Mouse (Mus musculus): ENCODE data around the gene Ocrl. TPM values are rescaled to one million over a fixed set of nuclear protein-coding genes. Genes with fewer than 3 reads are reported as not detected.

The Ocrl gene
- polyA plus RNA-seq, 1 experiment from 2014 or later, result 21.0 TPM

- 30% methylated on average over 2 of the region's 2 CpGs for WGBS
- Histone ChIP-seq H3K9ac (replicated peaks; ENCODE audit: low read length) (no peak overlapping the region), H3K27me3 (ENCODE audit: control insufficient read depth, insufficient read depth, low read length) (no peaks in the 10 kb centered on the region), H3K4me1 (ENCODE audit: control insufficient read depth, insufficient read depth, low read length) (no peaks in the 10 kb centered on the region), H3K9me3 (replicated peaks; ENCODE audit: control insufficient read depth, low read length) (no peaks in the 10 kb centered on the region), H3K27ac (replicated peaks; ENCODE audit: low read depth, low read length) (no peak overlapping the region), H3K4me3 (ENCODE audit: low read depth, low read length) (no peak overlapping the region), H3K4me2 (ENCODE audit: low read depth, low read length) (no peak overlapping the region), H3K36me3 (replicated peaks; ENCODE audit: control insufficient read depth, insufficient read depth, low read depth, low read length) (no peaks in the 10 kb centered on the region)
- DNase-seq (ENCODE audit: low spot score), result peak; percentile 19
- ATAC-seq (replicated peaks; ENCODE audit: insufficient number of reproducible peaks, low FRiP score, low TSS enrichment, low read depth), result no peak
Observed at GRCm38 (mm10) chrX:47937740-47938139, 25.6 kb downstream of the Ocrl start.

DNA sequence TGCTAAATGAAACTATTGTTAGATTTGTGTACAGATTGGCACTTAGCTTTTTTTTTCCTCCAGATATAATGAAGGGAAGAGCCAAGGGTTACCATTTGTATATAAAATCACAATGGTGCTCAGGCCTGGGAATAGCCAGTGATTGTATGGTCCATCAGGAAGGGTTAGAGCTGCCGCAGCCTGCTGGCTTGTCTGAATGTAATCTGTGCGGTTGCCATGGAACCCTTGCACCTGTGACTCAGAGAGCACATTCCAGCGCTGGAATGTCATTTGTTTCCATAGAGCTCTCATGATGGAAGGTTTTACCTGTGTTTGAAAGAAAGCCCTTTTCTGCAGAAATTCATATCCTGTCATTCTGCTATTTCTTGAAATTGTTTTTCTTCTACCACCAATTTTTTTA, 37.5 kb downstream of the Ocrl start:
- Histone ChIP-seq H3K9me3 (replicated peaks; ENCODE audit: control insufficient read depth, low read length) (no peaks in the 10 kb centered on the region), H3K4me2 (ENCODE audit: low read depth, low read length) (no peak overlapping the region), H3K27ac (replicated peaks; ENCODE audit: low read depth, low read length) (no peak overlapping the region), H3K9ac (replicated peaks; ENCODE audit: low read length) (no peak overlapping the region), H3K4me1 (ENCODE audit: control insufficient read depth, insufficient read depth, low read length) (no peaks in the 10 kb centered on the region), H3K4me3 (ENCODE audit: low read depth, low read length) (no peak overlapping the region), H3K36me3 (replicated peaks; ENCODE audit: control insufficient read depth, insufficient read depth, low read depth, low read length) (no peaks in the 10 kb centered on the region; the same call in 1 of the 2 replicates), H3K27me3 (ENCODE audit: control insufficient read depth, insufficient read depth, low read length) (no peaks in the 10 kb centered on the region)
- peak; percentile 40 for DNase-seq (ENCODE audit: low spot score)
- WGBS, result 63% methylated on average over 3 of the region's 3 CpGs
- no peak for ATAC-seq (replicated peaks; ENCODE audit: insufficient number of reproducible peaks, low FRiP score, low TSS enrichment, low read depth)

DNA sequence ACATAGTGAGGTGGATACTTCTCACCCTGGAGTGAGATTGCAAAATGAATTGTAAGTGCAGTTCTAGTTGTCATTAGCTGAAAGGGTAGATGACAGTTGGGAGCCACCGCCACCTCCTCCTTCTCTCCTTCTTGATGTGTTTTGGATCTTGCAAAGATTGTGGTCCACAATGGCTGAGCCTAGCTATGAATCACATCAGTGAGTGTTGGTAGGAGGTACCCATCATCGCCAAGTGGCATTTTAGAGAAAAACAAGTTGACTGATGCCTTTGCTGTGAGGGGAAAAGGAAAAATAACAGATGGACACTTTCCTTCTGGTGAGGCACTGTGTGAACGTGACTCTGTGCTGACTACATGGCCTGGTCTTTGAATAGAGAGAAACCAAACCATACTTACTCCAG, 50.4 kb downstream of the Ocrl start:
- H3K9ac ChIP-seq (replicated peaks; ENCODE audit: low read length), result no peak overlapping the region
- H3K36me3 ChIP-seq (replicated peaks; ENCODE audit: control insufficient read depth, insufficient read depth, low read depth, low read length), result no peaks in the 10 kb centered on the region
- no peak overlapping the region for H3K4me3 ChIP-seq (ENCODE audit: low read depth, low read length)
- ATAC-seq (replicated peaks; ENCODE audit: insufficient number of reproducible peaks, low FRiP score, low TSS enrichment, low read depth) (no peak), DNase-seq (ENCODE audit: low spot score) (no peak)
- H3K9me3 ChIP-seq (replicated peaks; ENCODE audit: control insufficient read depth, low read length), result no peaks in the 10 kb centered on the region
- H3K27ac ChIP-seq (replicated peaks; ENCODE audit: low read depth, low read length), result no peak overlapping the region
- 93% methylated on average over 3 of the region's 3 CpGs for WGBS
- H3K27me3 ChIP-seq (ENCODE audit: control insufficient read depth, insufficient read depth, low read length), result no peaks in the 10 kb centered on the region
- H3K4me2 ChIP-seq (ENCODE audit: low read depth, low read length), result no peak overlapping the region
- H3K4me1 ChIP-seq (ENCODE audit: control insufficient read depth, insufficient read depth, low read length), result no peaks in the 10 kb centered on the region

DNA sequence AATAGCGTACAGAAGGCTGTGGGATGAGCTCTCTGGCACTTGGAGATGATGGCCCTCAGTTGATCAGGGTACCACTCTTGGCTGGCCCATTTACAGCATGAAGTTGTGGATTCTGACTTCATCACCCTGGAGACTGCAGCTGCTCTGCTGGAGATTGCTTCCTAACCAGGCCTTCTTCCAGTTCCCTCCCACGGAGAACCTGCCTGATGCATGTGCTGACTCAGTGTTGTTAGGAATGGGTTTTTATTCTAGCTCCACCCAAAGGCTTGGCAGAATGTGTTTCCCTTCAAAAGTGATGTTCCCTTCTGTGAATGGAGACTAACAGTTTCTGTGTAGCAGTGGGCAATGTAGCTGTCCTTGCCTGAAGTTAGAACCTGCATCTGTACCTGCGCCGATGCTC, 58.2 kb downstream of the Ocrl start:
- Histone ChIP-seq H3K36me3 (replicated peaks; ENCODE audit: control insufficient read depth, insufficient read depth, low read depth, low read length) (no peaks in the 10 kb centered on the region), H3K4me1 (ENCODE audit: control insufficient read depth, insufficient read depth, low read length) (no peaks in the 10 kb centered on the region), H3K27me3 (ENCODE audit: control insufficient read depth, insufficient read depth, low read length) (no peaks in the 10 kb centered on the region), H3K9ac (replicated peaks; ENCODE audit: low read length) (no peak overlapping the region), H3K9me3 (replicated peaks; ENCODE audit: control insufficient read depth, low read length) (no peaks in the 10 kb centered on the region), H3K4me2 (ENCODE audit: low read depth, low read length) (no peak overlapping the region), H3K4me3 (ENCODE audit: low read depth, low read length) (no peak overlapping the region), H3K27ac (replicated peaks; ENCODE audit: low read depth, low read length) (no peak overlapping the region)
- DNase-seq (ENCODE audit: low spot score) (no peak), ATAC-seq (replicated peaks; ENCODE audit: insufficient number of reproducible peaks, low FRiP score, low TSS enrichment, low read depth) (no peak)
- WGBS, result 91% methylated on average over 4 of the region's 4 CpGs

DNA sequence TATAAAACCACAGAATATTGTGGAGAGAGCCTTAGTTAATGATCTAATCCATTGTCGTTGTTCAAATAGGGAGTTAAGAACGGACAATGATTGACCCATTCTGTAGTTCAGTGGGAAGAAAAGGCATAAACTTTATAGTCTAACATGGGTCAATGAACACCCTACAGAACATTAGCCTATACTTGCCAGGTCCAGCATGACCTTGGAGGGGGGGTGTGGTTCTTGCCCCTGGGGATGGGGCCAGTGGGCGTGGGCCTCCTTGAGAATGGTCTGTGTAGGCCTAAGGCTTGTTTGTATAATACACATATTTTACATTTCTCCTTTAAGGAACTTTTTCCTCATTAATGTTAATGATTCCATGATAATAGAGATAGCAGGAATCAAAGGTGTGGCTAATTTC, 58.7 kb downstream of the Ocrl start:
- H3K27ac ChIP-seq (replicated peaks; ENCODE audit: low read depth, low read length), result no peak overlapping the region
- no peak overlapping the region for H3K9ac ChIP-seq (replicated peaks; ENCODE audit: low read length)
- H3K9me3 ChIP-seq (replicated peaks; ENCODE audit: control insufficient read depth, low read length), result no peaks in the 10 kb centered on the region
- no peak overlapping the region for H3K4me2 ChIP-seq (ENCODE audit: low read depth, low read length)
- no peaks in the 10 kb centered on the region for H3K4me1 ChIP-seq (ENCODE audit: control insufficient read depth, insufficient read depth, low read length)
- no peak overlapping the region for H3K4me3 ChIP-seq (ENCODE audit: low read depth, low read length)
- DNase-seq (ENCODE audit: low spot score) (no peak), ATAC-seq (replicated peaks; ENCODE audit: insufficient number of reproducible peaks, low FRiP score, low TSS enrichment, low read depth) (no peak)
- H3K36me3 ChIP-seq (replicated peaks; ENCODE audit: control insufficient read depth, insufficient read depth, low read depth, low read length), result no peaks in the 10 kb centered on the region
- WGBS, result 93% methylated on average over 3 of the region's 3 CpGs
- H3K27me3 ChIP-seq (ENCODE audit: control insufficient read depth, insufficient read depth, low read length), result no peaks in the 10 kb centered on the region

DNA sequence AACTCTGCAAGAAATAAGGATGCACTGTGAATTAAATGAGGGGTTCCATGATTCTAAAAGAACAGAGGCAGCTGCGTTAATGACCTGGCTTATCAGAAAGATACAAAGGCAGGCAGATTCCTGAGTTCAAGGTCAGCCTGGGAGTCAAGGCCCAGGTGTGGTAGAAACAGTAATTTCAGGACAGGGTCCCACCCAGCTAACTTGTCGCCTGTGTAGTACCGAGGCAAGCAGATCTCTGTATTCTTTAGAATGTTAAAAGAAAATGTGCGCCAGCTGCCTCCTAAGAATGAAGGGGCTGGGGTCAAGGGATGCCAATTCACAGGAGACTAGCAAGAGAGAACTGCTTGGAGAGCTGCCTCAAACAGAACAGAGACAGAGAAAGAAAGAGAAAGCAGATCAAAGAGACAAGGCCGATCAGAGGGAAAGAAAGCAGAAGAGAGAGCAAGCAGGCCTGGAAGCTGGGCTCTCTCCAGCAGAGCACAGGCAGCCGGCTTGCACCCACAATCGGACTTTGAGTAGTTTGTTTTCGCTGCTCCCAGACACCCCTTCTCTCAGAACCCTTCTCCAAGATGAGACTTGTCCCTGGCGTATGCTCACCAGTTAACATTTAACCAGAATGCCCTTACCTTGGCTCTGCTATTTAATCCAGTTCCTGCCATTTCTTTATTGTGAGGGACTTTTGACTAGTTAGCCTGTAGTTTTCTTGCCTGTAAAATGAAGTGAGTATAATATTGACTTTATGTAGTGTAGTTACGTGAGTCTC, 59.4 kb downstream of the Ocrl start:
- Histone ChIP-seq H3K4me2 (ENCODE audit: low read depth, low read length) (no peak overlapping the region), H3K36me3 (replicated peaks; ENCODE audit: control insufficient read depth, insufficient read depth, low read depth, low read length) (no peaks in the 10 kb centered on the region), H3K4me1 (ENCODE audit: control insufficient read depth, insufficient read depth, low read length) (no peaks in the 10 kb centered on the region), H3K9ac (replicated peaks; ENCODE audit: low read length) (no peak overlapping the region), H3K4me3 (ENCODE audit: low read depth, low read length) (no peak overlapping the region), H3K27ac (replicated peaks; ENCODE audit: low read depth, low read length) (no peak overlapping the region), H3K9me3 (replicated peaks; ENCODE audit: control insufficient read depth, low read length) (no peaks in the 10 kb centered on the region), H3K27me3 (ENCODE audit: control insufficient read depth, insufficient read depth, low read length) (no peaks in the 10 kb centered on the region)
- no peak for DNase-seq (ENCODE audit: low spot score)
- ATAC-seq (replicated peaks; ENCODE audit: insufficient number of reproducible peaks, low FRiP score, low TSS enrichment, low read depth), result no peak
- WGBS, result 66% methylated on average over 10 of the region's 10 CpGs

GRCm38 (mm10) chrX:47976551-47976950, 64.4 kb downstream of the Ocrl start:
- no peak overlapping the region for H3K9ac ChIP-seq (replicated peaks; ENCODE audit: low read length)
- no peaks in the 10 kb centered on the region for H3K4me1 ChIP-seq (ENCODE audit: control insufficient read depth, insufficient read depth, low read length)
- no peaks in the 10 kb centered on the region for H3K36me3 ChIP-seq (replicated peaks; ENCODE audit: control insufficient read depth, insufficient read depth, low read depth, low read length)
- 81% methylated on average over 4 of the region's 4 CpGs for WGBS
- no peak overlapping the region for H3K4me2 ChIP-seq (ENCODE audit: low read depth, low read length)
- no peak for ATAC-seq (replicated peaks; ENCODE audit: insufficient number of reproducible peaks, low FRiP score, low TSS enrichment, low read depth)
- H3K4me3 ChIP-seq (ENCODE audit: low read depth, low read length), result no peak overlapping the region
- DNase-seq (ENCODE audit: low spot score), result no peak
- H3K9me3 ChIP-seq (replicated peaks; ENCODE audit: control insufficient read depth, low read length), result no peaks in the 10 kb centered on the region
- H3K27ac ChIP-seq (replicated peaks; ENCODE audit: low read depth, low read length), result no peak overlapping the region
- H3K27me3 ChIP-seq (ENCODE audit: control insufficient read depth, insufficient read depth, low read length), result no peaks in the 10 kb centered on the region

DNA sequence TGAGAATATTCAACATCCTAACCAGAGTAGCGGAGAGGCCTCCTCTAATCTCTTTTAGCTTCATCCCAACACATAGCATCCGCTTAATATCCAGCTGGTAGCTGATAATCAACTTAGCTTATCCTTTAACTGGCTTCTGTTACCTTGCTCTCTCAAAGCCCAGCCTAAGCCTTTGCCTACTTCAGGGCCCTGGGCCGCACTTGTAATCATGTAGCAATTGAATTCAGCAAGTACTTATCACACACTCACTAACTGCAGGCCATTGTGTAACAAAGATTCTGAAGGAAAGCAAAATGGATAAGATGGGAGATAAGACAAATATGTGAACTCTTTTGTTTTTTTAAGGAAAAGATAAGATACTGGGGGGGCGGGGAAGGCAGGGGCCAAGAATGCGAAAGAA, 64.9 kb downstream of the Ocrl start:
- Histone ChIP-seq H3K9ac (replicated peaks; ENCODE audit: low read length) (no peak overlapping the region), H3K4me1 (ENCODE audit: control insufficient read depth, insufficient read depth, low read length) (no peaks in the 10 kb centered on the region), H3K4me3 (ENCODE audit: low read depth, low read length) (no peak overlapping the region), H3K27ac (replicated peaks; ENCODE audit: low read depth, low read length) (no peak overlapping the region), H3K9me3 (replicated peaks; ENCODE audit: control insufficient read depth, low read length) (no peaks in the 10 kb centered on the region), H3K36me3 (replicated peaks; ENCODE audit: control insufficient read depth, insufficient read depth, low read depth, low read length) (no peaks in the 10 kb centered on the region), H3K4me2 (ENCODE audit: low read depth, low read length) (no peak overlapping the region), H3K27me3 (ENCODE audit: control insufficient read depth, insufficient read depth, low read length) (no peaks in the 10 kb centered on the region)
- DNase-seq (ENCODE audit: low spot score), result no peak
- 86% methylated on average over 5 of the region's 5 CpGs for WGBS
- no peak for ATAC-seq (replicated peaks; ENCODE audit: insufficient number of reproducible peaks, low FRiP score, low TSS enrichment, low read depth)
